Mouse (Mus musculus) CH12.LX (cell line): Measurements from ENCODE around the gene Sun1. TPM values are rescaled to one million over a fixed set of nuclear protein-coding genes. Genes with fewer than 3 reads are reported as not detected.

Experiments used
- DNase-seq: peaks from one replicate; pipeline ENCODE4 v3.0.0-alpha.2; 2013; ENCODE audit errors: extremely low read depth
- H3K27ac ChIP-seq: 2 replicates; pipeline ENCODE4 v1.5.1; 2012; ENCODE audit warnings: low read depth, mild to moderate bottlenecking, control low read depth, moderate library complexity; ENCODE audit not compliant: insufficient read depth
- H3K27me3 ChIP-seq: replicated peaks from 2 replicates; pipeline ENCODE3; 2012; ENCODE audit warnings: inconsistent platforms
- H3K36me3 ChIP-seq, 2 experiments: replicated peaks in 1 of 2; 2 replicates each; pipeline versions ENCODE3 to v1.6.1; 2012; ENCODE audit warnings: inconsistent platforms in 1 of 2, low read length in 1 of 2, mild to moderate bottlenecking in 1 of 2, mixed read lengths in 1 of 2, moderate library complexity in 1 of 2; ENCODE audit not compliant: control insufficient read depth in 1 of 2, insufficient read depth in 1 of 2
- H3K4me1 ChIP-seq, 2 experiments: 2 replicates each; pipeline ENCODE4 v1.6.1; 2012; ENCODE audit warnings: inconsistent platforms in 1 of 2, moderate library complexity in 1 of 2; ENCODE audit not compliant: insufficient read depth in 2 of 2, control insufficient read depth in 1 of 2
- H3K4me2 ChIP-seq: 2 replicates; pipeline ENCODE4 v1.6.1; 2012; ENCODE audit warnings: low read depth, mild to moderate bottlenecking, control low read depth; ENCODE audit not compliant: poor library complexity, insufficient read depth, severe bottlenecking
- H3K4me3 ChIP-seq, 3 experiments: fragments of 150-350 bp in 1 of 3; sonication (generic) in 1 of 3; replicated peaks in 1 of 3; 2 replicates each; pipeline versions ENCODE3 to v1.5.1; 2011 to 2012; ENCODE audit warnings: low read depth in 2 of 3, low read length in 2 of 3, mild to moderate bottlenecking in 2 of 3, moderate library complexity in 2 of 3, control low read depth in 1 of 3, improper control_type of control experiment in 1 of 3, inconsistent platforms in 1 of 3, mixed read lengths in 1 of 3; ENCODE audit not compliant: poor library complexity in 1 of 3
- H3K79me2 ChIP-seq: replicated peaks from 2 replicates; pipeline ENCODE4 v1.6.1; 2012; ENCODE audit warnings: mild to moderate bottlenecking, moderate library complexity; ENCODE audit not compliant: control insufficient read depth, poor library complexity, insufficient read depth, severe bottlenecking; ENCODE audit errors: extremely low read depth
- H3K9ac ChIP-seq: 2 replicates; pipeline ENCODE4 v1.6.1; 2012; ENCODE audit warnings: low read depth, mild to moderate bottlenecking, control low read depth, moderate library complexity; ENCODE audit not compliant: insufficient read depth
- H3K9me3 ChIP-seq: replicated peaks from 2 replicates; pipeline ENCODE3; 2012; ENCODE audit warnings: low read length, inconsistent platforms, mixed read lengths
- BHLHE40 ChIP-seq: IDR thresholded peaks from 2 replicates; pipeline ENCODE4 v1.6.1; 2011; ENCODE audit warnings: mild to moderate bottlenecking, low read depth, low read length, improper control_type of control experiment
- CHD1 ChIP-seq: IDR thresholded peaks from 2 replicates; pipeline ENCODE4 v1.6.1; 2012; ENCODE audit warnings: low read depth, low read length, improper control_type of control experiment, inconsistent platforms
- CHD2 ChIP-seq: IDR thresholded peaks from 2 replicates; pipeline ENCODE4 v1.6.1; 2011; ENCODE audit warnings: low read length, improper control_type of control experiment
- CTCF ChIP-seq, 2 experiments: IDR thresholded peaks in 1 of 2; conservative IDR thresholded peaks in 1 of 2; 2 replicates each; pipeline ENCODE4 v1.5.1; 2011 to 2012; ENCODE audit warnings: low read depth in 2 of 2, low read length in 2 of 2, improper control_type of control experiment in 1 of 2, inconsistent platforms in 1 of 2, mild to moderate bottlenecking in 1 of 2, moderate library complexity in 1 of 2
- EP300 ChIP-seq: IDR thresholded peaks from 2 replicates; pipeline ENCODE4 v1.6.1; 2011; ENCODE audit warnings: low read length, improper control_type of control experiment
- ETS1 ChIP-seq: conservative IDR thresholded peaks from 2 replicates; pipeline ENCODE4 v1.6.1; 2012; ENCODE audit warnings: low read depth, mild to moderate bottlenecking, inconsistent platforms, low read length, improper control_type of control experiment, moderate library complexity
- HCFC1 ChIP-seq: IDR thresholded peaks from 2 replicates; pipeline ENCODE4 v1.6.1; 2012; ENCODE audit warnings: low read depth, mild to moderate bottlenecking, inconsistent platforms, low read length, improper control_type of control experiment
- JUN ChIP-seq: IDR thresholded peaks from 2 replicates; pipeline ENCODE4 v1.6.1; 2011; ENCODE audit warnings: low read depth, mild to moderate bottlenecking, low read length, improper control_type of control experiment, moderate library complexity; ENCODE audit not compliant: insufficient read depth
- JUND ChIP-seq: conservative IDR thresholded peaks from 2 replicates; pipeline ENCODE4 v1.6.1; 2011; ENCODE audit warnings: low read depth, low read length, improper control_type of control experiment
- MAFK ChIP-seq: IDR thresholded peaks from 2 replicates; pipeline ENCODE4 v1.6.1; 2011; ENCODE audit warnings: low read length, improper control_type of control experiment; ENCODE audit not compliant: insufficient replicate concordance
- MAZ ChIP-seq: IDR thresholded peaks from 2 replicates; pipeline ENCODE4 v1.6.1; 2012; ENCODE audit warnings: low read depth, mild to moderate bottlenecking, inconsistent platforms, low read length, improper control_type of control experiment, moderate library complexity
- MEF2A ChIP-seq: IDR thresholded peaks from 2 replicates; pipeline ENCODE4 v1.6.1; 2014; ENCODE audit warnings: low read depth, mild to moderate bottlenecking, inconsistent platforms, low read length, improper control_type of control experiment, borderline replicate concordance
- MYC ChIP-seq: IDR thresholded peaks from 2 replicates; pipeline ENCODE4 v1.6.1; 2011; ENCODE audit warnings: low read depth, mild to moderate bottlenecking, improper control_type of control experiment, low read length
- NELFE ChIP-seq: IDR thresholded peaks from 2 replicates; pipeline ENCODE4 v1.6.1; 2011; ENCODE audit warnings: low read depth, low read length, improper control_type of control experiment
- NRF1 ChIP-seq: IDR thresholded peaks from 2 replicates; pipeline ENCODE4 v1.6.1; 2014; ENCODE audit warnings: low read depth, mild to moderate bottlenecking, inconsistent platforms, low read length, improper control_type of control experiment, moderate library complexity
- POLR2A ChIP-seq: IDR thresholded peaks from 2 replicates; pipeline ENCODE4 v1.6.1; 2011; ENCODE audit warnings: low read depth, mild to moderate bottlenecking, improper control_type of control experiment, low read length
- SMC3 ChIP-seq: IDR thresholded peaks from 2 replicates; pipeline ENCODE4 v1.6.1; 2011; ENCODE audit warnings: low read depth, low read length, improper control_type of control experiment
- TCF12 ChIP-seq: IDR thresholded peaks from 2 replicates; pipeline ENCODE4 v1.6.1; 2014; ENCODE audit warnings: low read depth, mild to moderate bottlenecking, inconsistent platforms, low read length, improper control_type of control experiment
- ZC3H11A ChIP-seq: IDR thresholded peaks from 2 replicates; pipeline ENCODE4 v1.6.1; 2012; ENCODE audit warnings: low read depth, mild to moderate bottlenecking, inconsistent platforms, low read length, improper control_type of control experiment
- ZNF384 ChIP-seq: IDR thresholded peaks from 2 replicates; pipeline ENCODE4 v1.6.1; 2012; ENCODE audit warnings: low read depth, low read length, improper control_type of control experiment, inconsistent platforms
- dilution Hi-C: fragments of 300-500 bp; cut with MboI; formaldehyde crosslinking; loops from 2 replicates; pipeline ENCODE4 v1.14.3; 2020; ENCODE audit warnings: low sequenced_read_pairs; ENCODE audit not compliant: extremely low pct_unique_long_range_greater_than_20kb, extremely low pct_ligation_motif_present
- in situ Hi-C: fragments of 300-500 bp; cut with MboI; formaldehyde crosslinking; loops from 3 replicates; pipeline ENCODE4 v1.14.3; 2019; ENCODE audit warnings: low sequenced_read_pairs, low pct_ligation_motif_present, low pct_unique_long_range_greater_than_20kb, mixed read lengths
- polyA plus RNA-seq: library from polyadenylated mRNA; unstranded; fragments of >175 nt; gene quantifications from 2 replicates; pipeline ENCODE4 v1.2.1, GENCODE M21; 2012; ENCODE audit warnings: low read depth; ENCODE audit not compliant: insufficient read length
- total RNA-seq, 2 experiments: library from RNA; depleted of rRNA; stranded (reverse); fragments of 300-350 nt in 1 of 2; fragments of >200 nt in 1 of 2; gene quantifications; 2 replicates each; pipeline ENCODE4 v1.2.3; 2012 to 2014

The Sun1 gene
- total and polyA plus RNA-seq, 3 experiments: 10.1 to 18.5 (median 12.9) TPM

DNA sequence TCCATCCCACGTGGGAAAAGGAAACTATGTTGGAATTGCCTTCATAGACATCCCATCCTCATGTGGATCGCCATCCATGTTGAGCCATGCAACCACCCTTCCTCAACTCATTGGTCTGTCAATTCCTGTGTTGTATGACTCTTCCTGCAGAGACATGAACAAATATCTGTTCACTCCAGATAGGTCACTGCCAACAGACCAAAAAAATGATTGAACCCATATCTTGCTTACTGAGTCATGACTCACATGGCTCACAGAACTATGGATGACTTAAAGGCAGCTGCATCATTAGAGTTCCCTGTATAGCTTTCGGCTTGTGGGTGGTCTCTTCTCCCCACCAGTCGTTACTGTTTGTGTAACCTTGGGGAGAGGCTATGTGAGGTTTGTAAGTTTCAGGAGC is 61.0 kb downstream of the Sun1 start:
- no peak overlapping the region for H3K4me3 ChIP-seq
- H3K4me2 ChIP-seq: no peak overlapping the region
- no peaks in the 10 kb centered on the region for H3K27me3 ChIP-seq
- peaks cover 26% of the 10 kb centered on the region for H3K79me2 ChIP-seq
- H3K27ac ChIP-seq: no peak overlapping the region
- H3K9ac ChIP-seq: no peak overlapping the region
- TF ChIP-seq SMC3: no peak
- TF ChIP-seq JUN: no peak
- TF ChIP-seq CHD1: no peak
- TF ChIP-seq CTCF (conservative IDR thresholded peaks at IDR 0.05 in 1 of 2, IDR thresholded peaks at IDR 0.05 in 1 of 2; ENCODE audit: low read depth in 2 of 2, low read length in 2 of 2): no peak
- TF ChIP-seq ZNF384: no peak
- no peak for TF ChIP-seq BHLHE40
- no peak for TF ChIP-seq NELFE
- no peak for TF ChIP-seq MEF2A
- TF ChIP-seq EP300: no peak
- TF ChIP-seq MAZ: no peak
- TF ChIP-seq ETS1: no peak
- TF ChIP-seq NRF1: no peak
- no peak for TF ChIP-seq CHD2
- TF ChIP-seq ZC3H11A: no peak
- TF ChIP-seq MYC: no peak
- TF ChIP-seq HCFC1: no peak
- TF ChIP-seq TCF12: no peak
- TF ChIP-seq JUND: no peak
- peaks cover 64 to 95% of the 10 kb centered on the region in 2 experiments for H3K36me3 ChIP-seq
- dilution Hi-C loops: no loop called here
- in situ Hi-C loops: no loop called here
- H3K9me3 ChIP-seq: no peaks in the 10 kb centered on the region
- DNase-seq: no peak
- peaks cover 0 to 6% of the 10 kb centered on the region in 2 experiments; a peak in 2 of 4 replicates for H3K4me1 ChIP-seq

DNA sequence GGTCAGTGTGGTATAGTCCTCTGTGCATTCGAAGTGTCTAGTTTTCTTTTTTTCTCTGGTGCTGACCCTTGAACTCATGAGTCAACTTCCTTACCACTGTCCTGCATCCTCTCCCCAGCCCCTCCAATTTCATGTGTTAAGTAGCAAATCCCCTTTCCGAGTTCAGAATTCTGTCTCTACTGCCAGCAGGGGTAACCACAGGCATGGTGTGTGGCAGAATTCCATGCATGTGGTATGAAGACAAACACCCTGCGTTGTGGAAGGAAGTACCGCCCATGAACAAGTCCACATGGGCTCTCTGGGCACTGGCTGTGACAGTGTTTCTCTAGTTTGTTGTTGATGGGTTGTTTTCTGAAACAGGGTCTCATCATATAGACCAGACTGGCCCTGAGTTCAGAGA is 67.2 kb downstream of the Sun1 start:
- no peak overlapping the region for H3K27ac ChIP-seq

More for the DNA sequence above, 67.2 kb downstream of the Sun1 start:
- Histone ChIP-seq H3K4me2 (no peak overlapping the region), H3K36me3 (peaks cover 86 to 89% of the 10 kb centered on the region in 2 experiments), H3K79me2 (no peaks in the 10 kb centered on the region), H3K9ac (no peak overlapping the region), H3K4me1 (no peaks in the 10 kb centered on the region), H3K4me3 (no peak overlapping the region), H3K9me3 (no peaks in the 10 kb centered on the region), H3K27me3 (no peaks in the 10 kb centered on the region)
- no peak for DNase-seq
- in situ Hi-C loops: no loop called here
- TF ChIP-seq JUN (no peak), POLR2A (no peak), MAFK (no peak)
- dilution Hi-C loops: no loop called here
